Mouse (Mus musculus) limb, embryonic 10.5 days (tissue): Measurements from ENCODE around the gene P3h3. TPM values are rescaled to one million over a fixed set of nuclear protein-coding genes. Genes with fewer than 3 reads are reported as not detected.
A peak's percentile ranks its signal among the peaks of the same experiment; 100 is the strongest.

Experiments used
- DNase-seq: peaks from one replicate; pipeline ENCODE4 v3.0.0-alpha.2; 2017; ENCODE audit warnings: low spot score
- H3K27ac ChIP-seq: fragments of 300-500 bp; sonication (generic); 2 replicates; pipeline ENCODE4 v1.5.1; 2016; ENCODE audit warnings: mild to moderate bottlenecking
- H3K27me3 ChIP-seq: fragments of 300-500 bp; sonication (generic); 2 replicates; pipeline ENCODE4 v1.6.1; 2016; ENCODE audit warnings: low read depth, mild to moderate bottlenecking; ENCODE audit not compliant: poor library complexity, severe bottlenecking
- H3K36me3 ChIP-seq: fragments of 300-500 bp; sonication (generic); 2 replicates; pipeline ENCODE4 v1.6.1; 2016; ENCODE audit warnings: mild to moderate bottlenecking, moderate library complexity
- H3K4me1 ChIP-seq: fragments of 300-500 bp; sonication (generic); 2 replicates; pipeline ENCODE4 v1.6.1; 2016
- H3K4me3 ChIP-seq: fragments of 300-500 bp; sonication (generic); 2 replicates; pipeline ENCODE4 v1.5.1; 2016; ENCODE audit warnings: mild to moderate bottlenecking, moderate library complexity
- H3K9me3 ChIP-seq: fragments of 300-500 bp; sonication (generic); replicated peaks from 2 replicates; pipeline ENCODE4 v1.6.1; 2016; ENCODE audit warnings: mild to moderate bottlenecking
- WGBS: fragments of 180-500 bp; shearing (Covaris S2); methylation state at CpG from one replicate; pipeline ENCODE4 v1.1.7; 2016; 5-methylcytosine and 5-hydroxymethylcytosine counted together
- polyA plus RNA-seq: library from polyadenylated mRNA; unstranded; fragments of >200 nt; fragmentation: Nextera tagmentation; extraction: Ambion mirVana; gene quantifications from 2 replicates; pipeline ENCODE4 v1.2.1, GENCODE M21; 2016

Gene P3h3
- polyA plus RNA-seq, 1 experiment from 2014 or later: 26.8 TPM

- no peaks in the 10 kb centered on the region for H3K9me3 ChIP-seq
- H3K36me3 ChIP-seq: peaks cover 3% of the 10 kb centered on the region; the same call in 1 of the 2 replicates
- no peak for DNase-seq
- peaks cover 87% of the 10 kb centered on the region for H3K27me3 ChIP-seq
- 56% methylated on average over 3 of the region's 3 CpGs for whole genome bisulfite sequencing
- no peak overlapping the region for H3K27ac ChIP-seq
- H3K4me3 ChIP-seq: no peak overlapping the region
- H3K4me1 ChIP-seq: peaks cover 85% of the 10 kb centered on the region
These were observed 4.2 kb upstream of the P3h3 start for GRCm38 (mm10) chr6:124861802-124862201.

GRCm38 (mm10) chr6:124861266-124861665, 3.7 kb upstream of the P3h3 start:
- Histone ChIP-seq H3K4me1 (peaks cover 86% of the 10 kb centered on the region), H3K4me3 (no peak overlapping the region), H3K36me3 (peaks cover 3% of the 10 kb centered on the region; the same call in 1 of the 2 replicates), H3K27ac (peak overlapping the region; percentile 51; the same call in 1 of the 2 replicates), H3K9me3 (no peaks in the 10 kb centered on the region), H3K27me3 (peaks cover 82% of the 10 kb centered on the region)
- DNase-seq: no peak
- WGBS: 82% methylated on average over 19 of the region's 19 CpGs

GRCm38 (mm10) chr6:124860511-124860910, 3.0 kb upstream of the P3h3 start:
- H3K9me3 ChIP-seq: no peaks in the 10 kb centered on the region
- H3K27me3 ChIP-seq: peaks cover 75% of the 10 kb centered on the region
- DNase-seq: no peak
- peaks cover 86% of the 10 kb centered on the region for H3K4me1 ChIP-seq
- WGBS: 86% methylated on average over 9 of the region's 9 CpGs
- peaks cover 3% of the 10 kb centered on the region; the same call in 1 of the 2 replicates for H3K36me3 ChIP-seq
- H3K27ac ChIP-seq: no peak overlapping the region
- no peak overlapping the region for H3K4me3 ChIP-seq

DNA sequence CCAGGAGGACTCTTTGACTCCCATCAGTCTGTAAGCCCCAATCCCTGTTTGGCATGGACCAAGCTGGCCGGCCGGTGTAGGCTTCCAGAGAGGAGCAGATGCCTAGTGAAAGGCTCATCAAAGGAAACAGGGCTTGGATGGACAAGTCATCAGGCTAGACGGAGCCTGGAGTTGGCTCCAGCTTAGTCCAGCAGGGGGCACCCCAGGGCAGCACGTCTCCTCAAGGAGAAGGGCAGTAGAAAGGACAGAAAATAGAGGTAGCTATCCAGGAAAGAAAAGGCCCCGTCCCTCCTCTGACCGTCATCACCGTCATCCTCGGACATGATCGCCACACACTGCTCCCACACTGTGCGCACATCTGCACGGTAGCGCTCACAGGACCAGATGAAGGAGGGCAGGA, 2.2 kb upstream of the P3h3 start:
- no peaks in the 10 kb centered on the region for H3K9me3 ChIP-seq
- peak overlapping the region; percentile 56 for H3K27ac ChIP-seq
- peak; percentile 89 for DNase-seq
- peaks cover 93% of the 10 kb centered on the region for H3K4me1 ChIP-seq
- peaks cover 8% of the 10 kb centered on the region for H3K36me3 ChIP-seq
- H3K27me3 ChIP-seq: peaks cover 71% of the 10 kb centered on the region
- 12% methylated on average over 12 of the region's 12 CpGs for WGBS
- peak overlapping the region; percentile 20; the same call in 1 of the 2 replicates for H3K4me3 ChIP-seq

GRCm38 (mm10) chr6:124858561-124859318, 1.2 kb upstream of the P3h3 start:
- Histone ChIP-seq H3K4me1 (peaks cover 86% of the 10 kb centered on the region), H3K36me3 (peaks cover 18% of the 10 kb centered on the region), H3K27me3 (peaks cover 63% of the 10 kb centered on the region), H3K9me3 (no peaks in the 10 kb centered on the region), H3K4me3 (peak overlapping the region; percentile 93), H3K27ac (peak overlapping the region; percentile 100)
- no peak for DNase-seq
- WGBS: 76% methylated on average over 28 of the region's 28 CpGs

GRCm38 (mm10) chr6:124857840-124858530, 433 bp upstream of the P3h3 start:
- Histone ChIP-seq H3K36me3 (peaks cover 25% of the 10 kb centered on the region), H3K27me3 (peaks cover 55% of the 10 kb centered on the region), H3K4me1 (peaks cover 79% of the 10 kb centered on the region), H3K9me3 (no peaks in the 10 kb centered on the region), H3K27ac (peak overlapping the region; percentile 100), H3K4me3 (peak overlapping the region; percentile 93)
- no peak for DNase-seq
- WGBS: 27% methylated on average over 26 of the region's 26 CpGs

DNA sequence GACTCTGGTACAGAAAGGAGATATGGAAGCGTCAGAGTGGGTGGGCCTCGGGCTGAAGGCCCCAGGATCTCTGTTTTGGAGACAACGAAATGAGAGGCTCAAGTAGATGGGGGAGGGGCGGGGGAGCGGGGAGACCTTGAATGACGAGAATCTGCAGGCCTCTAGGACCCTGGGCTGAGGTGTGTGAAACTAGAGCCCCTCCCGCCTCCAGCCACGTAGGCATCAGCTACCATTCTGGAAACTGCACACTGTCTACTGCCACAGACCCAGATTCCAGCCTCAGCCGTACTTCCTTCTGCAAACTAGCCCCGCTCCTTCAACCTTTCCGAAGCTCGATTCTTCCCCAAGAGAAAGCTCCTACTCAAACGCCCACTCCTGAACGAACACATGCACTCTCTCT, 1.2 kb downstream of the P3h3 start:
- peaks cover 41% of the 10 kb centered on the region for H3K36me3 ChIP-seq
- peaks cover 39% of the 10 kb centered on the region for H3K27me3 ChIP-seq
- no peaks in the 10 kb centered on the region for H3K9me3 ChIP-seq
- 6% methylated on average over 14 of the region's 14 CpGs for WGBS
- peaks cover 62% of the 10 kb centered on the region for H3K4me1 ChIP-seq
- peak; percentile 80 for DNase-seq
- peak overlapping the region; percentile 93 for H3K4me3 ChIP-seq
- peak overlapping the region; percentile 100 for H3K27ac ChIP-seq

DNA sequence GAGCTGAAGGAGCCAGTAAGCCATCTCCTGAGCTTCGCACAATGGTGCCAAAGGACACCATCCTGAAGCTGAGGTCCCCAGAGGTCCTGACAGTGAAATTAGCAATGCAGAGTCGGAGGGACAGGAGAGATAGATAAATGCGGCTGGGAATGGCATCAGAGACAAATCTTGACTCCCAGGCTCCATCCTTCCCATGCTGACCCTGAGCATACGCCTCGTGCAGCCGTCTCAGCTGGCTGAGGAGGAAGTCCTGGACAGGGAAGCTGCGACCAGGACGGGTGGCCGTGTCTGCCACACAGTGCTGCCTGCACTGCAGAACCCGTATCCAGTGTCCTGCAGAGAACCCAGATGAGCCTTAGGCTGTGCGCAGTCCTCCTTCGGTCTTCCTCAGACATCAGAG, 2.9 kb downstream of the P3h3 start:
- Histone ChIP-seq H3K4me3 (no peak overlapping the region), H3K9me3 (no peaks in the 10 kb centered on the region), H3K4me1 (peaks cover 49% of the 10 kb centered on the region), H3K27ac (0 out of 2 replicates have a peak overlapping the region, but pooled peaks have one; percentile 42), H3K27me3 (peaks cover 22% of the 10 kb centered on the region), H3K36me3 (peaks cover 50% of the 10 kb centered on the region)
- no peak for DNase-seq
- WGBS: 67% methylated on average over 12 of the region's 12 CpGs

DNA sequence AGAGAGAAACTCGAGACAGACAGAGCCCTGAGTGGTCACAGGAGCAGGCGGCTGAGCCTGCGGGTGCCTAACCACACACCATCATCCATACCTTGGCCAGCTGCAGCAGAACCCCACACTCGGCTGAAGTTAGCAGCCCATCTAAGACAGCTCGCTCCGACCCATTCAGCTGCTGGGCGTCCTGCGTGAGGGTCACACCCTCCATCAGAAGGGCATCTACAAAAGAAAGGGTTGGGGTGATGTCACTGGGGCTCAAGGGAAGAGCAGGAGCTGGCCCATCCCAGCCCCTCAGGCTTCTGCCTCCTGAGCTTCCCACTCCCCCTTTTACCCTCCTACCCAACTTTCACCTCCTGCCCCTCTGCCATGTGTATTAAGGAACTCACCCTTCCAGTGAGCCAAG, 7.0 kb downstream of the P3h3 start:
- 39% methylated on average over 8 of the region's 8 CpGs for WGBS
- peaks cover 69% of the 10 kb centered on the region for H3K36me3 ChIP-seq
- peaks cover 12% of the 10 kb centered on the region for H3K4me1 ChIP-seq
- 0 out of 2 replicates have a peak, but pooled peaks cover 6% of the 10 kb centered on the region for H3K27me3 ChIP-seq
- no peak for DNase-seq
- no peak overlapping the region for H3K4me3 ChIP-seq
- H3K9me3 ChIP-seq: no peaks in the 10 kb centered on the region
- no peak overlapping the region for H3K27ac ChIP-seq

GRCm38 (mm10) chr6:124847305-124847704, 10.2 kb downstream of the P3h3 start:
- 15% methylated on average over 9 of the region's 9 CpGs for WGBS
- H3K4me3 ChIP-seq: no peak overlapping the region
- H3K4me1 ChIP-seq: peaks cover 4% of the 10 kb centered on the region; the same call in 1 of the 2 replicates
- H3K27me3 ChIP-seq: no peaks in the 10 kb centered on the region
- no peak overlapping the region for H3K27ac ChIP-seq
- H3K9me3 ChIP-seq: no peaks in the 10 kb centered on the region
- peaks cover 57% of the 10 kb centered on the region for H3K36me3 ChIP-seq
- peak; percentile 98 for DNase-seq

DNA sequence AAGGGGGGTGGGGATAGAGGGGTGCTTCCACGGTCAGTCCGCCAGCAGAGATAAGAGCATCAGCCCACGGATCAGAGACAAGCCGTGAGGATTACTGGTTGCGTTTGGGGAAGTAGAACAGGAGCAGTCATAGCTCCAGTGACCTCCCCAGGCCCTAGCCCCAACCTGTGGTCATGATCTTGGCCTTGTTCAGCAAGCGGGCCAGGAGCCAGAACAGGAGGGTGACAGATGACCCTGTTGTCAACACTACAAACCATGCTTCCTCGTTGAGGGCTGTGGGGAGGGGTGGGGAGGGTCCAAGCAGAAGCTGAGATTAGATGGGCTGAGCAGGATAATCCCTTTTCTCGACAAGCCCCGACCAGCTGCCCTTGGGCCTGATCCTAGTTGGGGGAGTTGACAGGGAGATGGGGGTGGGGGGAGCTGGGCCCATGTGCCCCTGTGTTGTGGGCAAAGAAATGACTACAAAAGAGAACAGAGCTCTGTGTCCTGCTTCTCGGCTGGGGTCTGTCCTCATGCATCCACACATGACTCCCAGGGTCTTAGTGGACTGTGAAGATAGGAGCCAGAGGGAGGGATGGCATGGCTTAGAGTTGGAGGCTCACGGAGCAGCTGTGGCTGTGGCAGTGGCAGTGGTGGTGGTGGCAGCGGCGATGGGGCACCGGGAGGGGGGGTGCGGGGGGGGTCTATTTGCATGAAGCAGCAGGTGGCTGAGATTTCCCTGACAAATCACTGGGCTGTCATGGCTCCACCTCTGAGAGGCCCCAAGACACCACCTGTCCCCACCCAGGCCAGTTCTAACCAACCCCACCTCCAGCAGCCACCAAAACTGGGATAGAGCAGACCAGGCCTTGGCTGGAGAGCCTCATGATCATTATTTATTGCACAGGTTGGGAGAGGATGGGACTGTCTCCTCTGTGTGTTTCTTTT, 17.0 kb downstream of the P3h3 start, which contains the start of gene Gnb3:
Gene Gnb3, minus strand, starts transcription at position 35 of the 927 bp plus-strand sequence.
- DNase-seq: no peak
- Histone ChIP-seq H3K4me1 (peaks cover 48% of the 10 kb centered on the region), H3K27ac (peak within 1 kb of the TSS; percentile 75), H3K27me3 (0 out of 2 replicates have a peak, but pooled peaks cover 9% of the 10 kb centered on the region), H3K4me3 (peak within 1 kb of the TSS; percentile 23), H3K36me3 (peaks cover 33% of the 10 kb centered on the region), H3K9me3 (no peaks in the 10 kb centered on the region)
- WGBS: 39% methylated on average over 15 of the region's 15 CpGs

DNA sequence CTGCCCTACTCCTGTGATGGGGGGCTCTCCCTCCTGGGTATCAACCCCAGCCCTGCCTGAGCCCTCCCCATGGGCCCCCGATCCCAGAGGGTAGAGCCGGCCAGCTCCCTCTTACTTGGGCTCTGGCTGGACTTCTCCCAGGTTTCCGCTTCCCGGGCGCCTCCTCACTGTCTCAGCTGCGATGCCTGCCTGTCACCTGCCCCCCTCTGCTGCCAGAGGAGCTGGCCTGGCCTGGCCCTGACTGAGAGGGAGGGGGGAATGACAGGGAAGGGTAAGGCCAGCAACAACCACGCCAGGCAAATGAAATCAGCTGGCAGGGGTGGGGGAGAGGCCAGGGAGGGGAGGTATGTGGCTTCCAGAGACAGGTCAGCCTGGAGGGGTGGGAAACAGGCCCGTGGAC, 17.7 kb downstream of the P3h3 start:
- H3K4me1 ChIP-seq: peaks cover 55% of the 10 kb centered on the region
- H3K27me3 ChIP-seq: 0 out of 2 replicates have a peak, but pooled peaks cover 9% of the 10 kb centered on the region
- 9% methylated on average over 8 of the region's 8 CpGs for WGBS
- peak overlapping the region; percentile 75 for H3K27ac ChIP-seq
- peaks cover 32% of the 10 kb centered on the region for H3K36me3 ChIP-seq
- no peaks in the 10 kb centered on the region for H3K9me3 ChIP-seq
- peak overlapping the region; percentile 23 for H3K4me3 ChIP-seq
- DNase-seq: peak; percentile 49
